Mouse (Mus musculus) G1E (cell line): ENCODE results near the gene Dhcr7.

Source experiments
- CTCF ChIP-seq: IDR thresholded peaks from 2 replicates; pipeline ENCODE4 v1.5.1; 2012; ENCODE audit warnings: low read depth, low read length, inconsistent platforms, mixed read lengths
- GATA1 ChIP-seq: IDR thresholded peaks from 2 replicates; pipeline ENCODE4 v1.6.1; 2012; ENCODE audit warnings: borderline replicate concordance, low read length, inconsistent platforms, mixed read lengths

- TF ChIP-seq GATA1 (no peak), CTCF (peak; percentile 49)
Observed at GRCm38 (mm10) chr7:143808909-143809308, 14.0 kb upstream of the Dhcr7 start.
